8 mouse cellular contexts compared by ENCODE assay signal in the genomic region with DNA sequence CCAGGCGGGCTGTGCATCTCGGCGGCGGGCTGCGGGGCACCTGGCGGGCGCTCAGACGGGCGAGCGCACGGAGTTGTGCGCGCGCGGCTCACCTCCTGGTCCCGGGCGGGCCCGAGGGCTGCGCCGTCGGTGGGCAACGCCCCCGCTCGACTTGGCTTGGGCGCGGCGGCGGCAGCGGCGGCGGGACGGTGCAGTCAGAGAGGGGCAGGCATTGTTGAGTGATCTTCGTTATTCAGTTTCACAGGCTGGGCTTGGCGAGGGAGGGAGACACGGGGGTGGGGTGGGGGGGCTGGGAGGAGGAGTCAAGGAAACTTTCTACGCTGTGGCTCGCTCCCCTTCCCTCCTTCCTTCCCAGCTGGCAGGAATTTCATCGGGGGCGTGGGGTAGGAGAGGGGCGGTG. TPM values are rescaled to one million over a fixed set of nuclear protein-coding genes. Genes with fewer than 3 reads are reported as not detected.
DNase-seq lines count a peak whose midpoint lies in the region; ATAC-seq and TF ChIP-seq lines count a peak whose summit lies in the region.

Lgr6 (minus strand) TSS at position 153 of the 400 bp plus-strand sequence.

- peak; percentile 62 for ATAC-seq in activated CD4-positive, CD25-positive, alpha-beta regulatory T cell, adult 4 months
- no peak for ATAC-seq in liver, postnatal 0 days

- H3K9me3 ChIP-seq in liver, postnatal 0 days (ENCODE audit: low read length) = no peaks in the 10 kb centered on the region

- H3K27me3 ChIP-seq in heart, adult 2 months (ENCODE audit: control insufficient read depth, insufficient read depth, low read length) = no peaks in the 10 kb centered on the region
- H3K27me3 ChIP-seq in liver, postnatal 0 days (ENCODE audit: insufficient read depth, low read length) = peaks cover 59% of the 10 kb centered on the region

- no peak for TF ChIP-seq EP300 in heart, adult 2 months (IDR thresholded peaks at IDR 0.05; ENCODE audit: insufficient read depth, low read depth, low read length)
- TF ChIP-seq EP300 in liver, postnatal 0 days (IDR thresholded peaks at IDR 0.05; ENCODE audit: low read depth) = no peak

- peak; percentile 39 to 43 for DNase-seq in heart, adult 2 months
- no peak for DNase-seq in heart, adult 11 months
- no peak for DNase-seq in heart, postnatal 36 days
- no peak for DNase-seq in liver, postnatal 0 days
- peak; percentile 44 for DNase-seq in thymus, postnatal 0 days (ENCODE audit: low spot score)
- no peak for DNase-seq in right cerebral cortex, adult 2 months (ENCODE audit: low spot score in 2 of 2)
- DNase-seq in cerebellum, adult 11-12 months = no peak

- no peak for TF ChIP-seq POLR2A in heart, adult 2 months (IDR thresholded peaks at IDR 0.05; ENCODE audit: insufficient read depth, low read depth, low read length)

- peak within 1 kb of the TSS; percentile 47 for H3K4me2 ChIP-seq in liver, postnatal 0 days (ENCODE audit: low read depth, low read length)

- H3K9ac ChIP-seq in heart, adult 2 months (ENCODE audit: low read depth, low read length) = peak within 1 kb of the TSS; percentile 73
- no peak within 1 kb of the TSS for H3K9ac ChIP-seq in liver, postnatal 0 days (replicated peaks)

- H3K36me3 ChIP-seq in heart, adult 2 months (ENCODE audit: control insufficient read depth, insufficient read depth, low read length) = no peaks in the 10 kb centered on the region
- H3K36me3 ChIP-seq in liver, postnatal 0 days (replicated peaks; ENCODE audit: insufficient read depth, low read length) = no peaks in the 10 kb centered on the region

- peak within 1 kb of the TSS; percentile 38 for H3K4me3 ChIP-seq in heart, adult 2 months
- H3K4me3 ChIP-seq in liver, postnatal 0 days (ENCODE audit: low read depth, low read length) = peak within 1 kb of the TSS; percentile 30

- H3K79me2 ChIP-seq in heart, adult 2 months (replicated peaks; ENCODE audit: control insufficient read depth, insufficient read depth, low read length) = no peaks in the 10 kb centered on the region

- intact Hi-C loops in heart, adult 2 months (cut with DNase I) = loop anchor here (5.0 kb wide), 1 partner anchor 133 kb away; no protein-coding TSS in a partner anchor
- intact Hi-C loops in heart, postnatal 36 days (cut with DNase I) = loop anchor here (5.0 kb wide), 2 partner anchors 73 to 133 kb away; no protein-coding TSS in a partner anchor

- under 1% methylated on average over 40 of the region's 40 CpGs for WGBS in heart, adult 2 months
- WGBS in liver, postnatal 0 days (ENCODE audit: insufficient replicate concordance) = 1% methylated on average over 36 of the region's 40 CpGs

- no peak for TF ChIP-seq CTCF in heart, adult 2 months (IDR thresholded peaks at IDR 0.05)
- TF ChIP-seq CTCF in liver, postnatal 0 days (IDR thresholded peaks at IDR 0.05; ENCODE audit: low read depth) = no peak

- H3K4me1 ChIP-seq in heart, adult 2 months (ENCODE audit: control insufficient read depth, insufficient read depth, low read length) = peaks cover 1% of the 10 kb centered on the region
- H3K4me1 ChIP-seq in liver, postnatal 0 days (ENCODE audit: insufficient read depth) = 0 out of 2 replicates have a peak, but pooled peaks cover 2% of the 10 kb centered on the region

- peak within 1 kb of the TSS; percentile 36 for H3K27ac ChIP-seq in heart, adult 2 months
- H3K27ac ChIP-seq in liver, postnatal 0 days (ENCODE audit: low read depth) = no peak within 1 kb of the TSS

RNA-seq across cellular contexts. Expression of gene Lgr6, which starts in this region (rescaled TPM):
- total RNA-seq in heart, adult 2 months (2021) = 10 to 100 TPM; 12.2 to 14.4 TPM
- 12.6 and 21.5 TPM in 2 replicates for polyA plus RNA-seq in heart, adult 2 months (2012; rRNA removed)
- polyA plus RNA-seq in activated CD4-positive, CD25-positive, alpha-beta regulatory T cell, adult 4 months (2017; shearing (Covaris generic)) = not detected
- total RNA-seq in heart, postnatal 36 days (2021) = 10 to 100 TPM; 15.6 to 19.8 TPM
- 0.06 and 0.32 TPM in 2 replicates for polyA plus RNA-seq in liver, postnatal 0 days (2015; fragmentation: Nextera tagmentation; extraction: Ambion mirVana)
- polyA plus RNA-seq in thymus, postnatal 0 days (2015; fragmentation: Nextera tagmentation; extraction: Ambion mirVana) = 0.12 and 0.31 TPM in 2 replicates

Comparison
In these comparisons a context has a peak if more than half of its experiments do, and no peak if none do; other contexts are left out.
1. RNA of gene Lgr6 (polyA plus RNA-seq): 12.6 to 21.5 TPM in heart, adult 2 months; 0.06 to 0.32 TPM in liver, postnatal 0 days, 0.12 to 0.31 TPM in thymus, postnatal 0 days and not detected in activated CD4-positive, CD25-positive, alpha-beta regulatory T cell, adult 4 months; every median in the first group is over 10 times any median in the second.
2. DNase-seq: peak in heart, adult 2 months (2 of 2); none in heart, adult 11 months (single experiment), heart, postnatal 36 days (0 of 2), liver, postnatal 0 days (single experiment), right cerebral cortex, adult 2 months (0 of 2) and cerebellum, adult 11-12 months (single experiment).
3. Peak in ATAC-seq in activated CD4-positive, CD25-positive, alpha-beta regulatory T cell, adult 4 months; RNA of the gene not detected or under 1 TPM.
4. Peak in DNase-seq in thymus, postnatal 0 days; RNA of the gene not detected or under 1 TPM.